Mouse (Mus musculus): Measurements from ENCODE around the gene Aldh3a1.

DNA sequence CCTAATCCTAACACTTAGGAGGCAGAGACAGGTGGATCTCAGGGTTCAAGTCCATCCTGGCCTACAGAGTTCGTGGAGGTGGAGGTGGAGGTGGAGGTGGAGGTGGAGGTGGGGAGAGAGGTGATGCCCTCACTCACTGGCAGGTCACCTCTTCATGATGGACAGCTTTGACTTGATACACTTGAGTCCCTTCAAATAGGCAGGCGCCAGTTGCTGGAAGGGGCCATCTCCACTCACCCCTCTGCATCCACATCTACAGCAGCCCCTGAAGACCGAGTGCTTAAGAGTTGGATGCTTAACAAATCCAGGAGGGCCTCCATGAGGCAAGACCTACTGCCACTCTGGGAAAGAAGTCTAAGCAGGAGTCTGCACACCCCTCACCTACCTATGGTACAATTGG, 44.0 kb upstream of the Aldh3a1 start:
- TF ChIP-seq GABPA (IDR thresholded peaks at IDR 0.05; ENCODE audit: low read depth, low read length) = no peak
- TF ChIP-seq CTCF (IDR thresholded peaks at IDR 0.05 in 2 of 3, conservative IDR thresholded peaks at IDR 0.05 in 1 of 3; ENCODE audit: control insufficient read depth in 1 of 3, insufficient read depth in 1 of 3, low read depth in 2 of 3, low read length in 3 of 3, poor library complexity in 1 of 3, severe bottlenecking in 1 of 3) = no peak
- TF ChIP-seq ELF1 (IDR thresholded peaks at IDR 0.05; ENCODE audit: low read depth, low read length) = no peak
- no peak for TF ChIP-seq USF1 (IDR thresholded peaks at IDR 0.05; ENCODE audit: low read depth, low read length)
- TF ChIP-seq EP300 (IDR thresholded peaks at IDR 0.05; ENCODE audit: low read depth in 1 of 2, low read length in 2 of 2) = no peak
- TF ChIP-seq CHD2 (IDR thresholded peaks at IDR 0.05; ENCODE audit: low read length) = no peak
- no peak for TF ChIP-seq NELFE (IDR thresholded peaks at IDR 0.05; ENCODE audit: low read depth, low read length)
- no peak for TF ChIP-seq NRF1 (IDR thresholded peaks at IDR 0.05; ENCODE audit: insufficient read depth, low read depth, low read length, poor library complexity, severe bottlenecking)
- TF ChIP-seq USF2 (IDR thresholded peaks at IDR 0.05; ENCODE audit: borderline replicate concordance in 1 of 2, insufficient read depth in 1 of 2, low read depth in 1 of 2, low read length in 2 of 2) = no peak
- no peak for TF ChIP-seq MAFK (IDR thresholded peaks at IDR 0.05; ENCODE audit: borderline replicate concordance, low read depth, low read length)
- TF ChIP-seq E2F4 (IDR thresholded peaks at IDR 0.05; ENCODE audit: borderline replicate concordance, low read depth, low read length) = no peak
- TF ChIP-seq ZNF384 (IDR thresholded peaks at IDR 0.05; ENCODE audit: low read depth, low read length) = no peak
